Mouse (Mus musculus): ENCODE measurements at regions not wholly inside any gene's neighbourhood (a gene's known extent, or its start where the extent isn't known, plus 50 kb on each side); places are given as distances from the start of the nearest gene placed in this dataset.
"Not testable (repeated sequence)": the region's sequence is repeated elsewhere in the genome, so short reads cannot be mapped to it uniquely, and the experiment has no call there.

- 60% methylated on average over 2 of the region's 2 CpGs for WGBS
- no peak overlapping the region for H3K27ac ChIP-seq (replicated peaks; ENCODE audit: insufficient read depth, low read depth, low read length)
Observed at GRCm38 (mm10) chr6:68771507-68771906, 1235.9 kb upstream of the Tacstd2 start.

GRCm38 (mm10) chr6:68750451-68750850, 1214.9 kb upstream of the Tacstd2 start:
- no peaks in the 10 kb centered on the region for H3K27me3 ChIP-seq (ENCODE audit: control insufficient read depth, insufficient read depth, low read length)
- H3K9ac ChIP-seq (ENCODE audit: low read depth, low read length): no peak overlapping the region
- no peaks in the 10 kb centered on the region for H3K79me2 ChIP-seq (ENCODE audit: control insufficient read depth, insufficient read depth, low read length)
- no peaks in the 10 kb centered on the region for H3K36me3 ChIP-seq (ENCODE audit: control insufficient read depth, insufficient read depth, low read length)
- no peak overlapping the region for H3K4me3 ChIP-seq (ENCODE audit: insufficient read depth, low read depth, low read length)
- DNase-seq (ENCODE audit: extremely low read depth, low read depth, low spot score): no peak
- no peak overlapping the region for H3K27ac ChIP-seq (replicated peaks; ENCODE audit: insufficient read depth, low read depth, low read length)
- no peaks in the 10 kb centered on the region for H3K4me1 ChIP-seq (ENCODE audit: control insufficient read depth, insufficient read depth, low read length)
- WGBS: 92% methylated on average over 1 of the region's 1 CpGs
- TF ChIP-seq CTCF (IDR thresholded peaks at IDR 0.05; ENCODE audit: low read depth, low read length) (no peak), POLR2A (IDR thresholded peaks at IDR 0.05; ENCODE audit: extremely low read depth, insufficient read depth, low read length) (no peak)

More at GRCm38 (mm10) chr6:68771507-68771906, 1235.9 kb upstream of the Tacstd2 start:
- Histone ChIP-seq H3K4me1 (ENCODE audit: control insufficient read depth, insufficient read depth, low read length) (no peaks in the 10 kb centered on the region), H3K36me3 (ENCODE audit: control insufficient read depth, insufficient read depth, low read length) (no peaks in the 10 kb centered on the region), H3K27me3 (ENCODE audit: control insufficient read depth, insufficient read depth, low read length) (no peaks in the 10 kb centered on the region), H3K4me3 (ENCODE audit: insufficient read depth, low read depth, low read length) (no peak overlapping the region), H3K79me2 (ENCODE audit: control insufficient read depth, insufficient read depth, low read length) (no peaks in the 10 kb centered on the region), H3K9ac (ENCODE audit: low read depth, low read length) (no peak overlapping the region)
- TF ChIP-seq CTCF (IDR thresholded peaks at IDR 0.05; ENCODE audit: low read depth, low read length): no peak
- no peak for TF ChIP-seq POLR2A (IDR thresholded peaks at IDR 0.05; ENCODE audit: extremely low read depth, insufficient read depth, low read length)
- DNase-seq (ENCODE audit: extremely low read depth, low read depth, low spot score): no peak

- no peak overlapping the region for H3K27ac ChIP-seq (replicated peaks; ENCODE audit: insufficient read depth, low read depth, low read length)
- no peak overlapping the region for H3K4me3 ChIP-seq (ENCODE audit: insufficient read depth, low read depth, low read length)
- no peak overlapping the region for H3K9ac ChIP-seq (ENCODE audit: low read depth, low read length)
- H3K36me3 ChIP-seq (ENCODE audit: control insufficient read depth, insufficient read depth, low read length): no peaks in the 10 kb centered on the region
- WGBS: 67% methylated on average over 3 of the region's 3 CpGs
- H3K27me3 ChIP-seq (ENCODE audit: control insufficient read depth, insufficient read depth, low read length): no peaks in the 10 kb centered on the region
- no peaks in the 10 kb centered on the region for H3K79me2 ChIP-seq (ENCODE audit: control insufficient read depth, insufficient read depth, low read length)
- no peaks in the 10 kb centered on the region for H3K4me1 ChIP-seq (ENCODE audit: control insufficient read depth, insufficient read depth, low read length)
- TF ChIP-seq CTCF (IDR thresholded peaks at IDR 0.05; ENCODE audit: low read depth, low read length) (no peak), POLR2A (IDR thresholded peaks at IDR 0.05; ENCODE audit: extremely low read depth, insufficient read depth, low read length) (no peak)
- no peak for DNase-seq (ENCODE audit: extremely low read depth, low read depth, low spot score)
Observed at GRCm38 (mm10) chr6:68749699-68750098, 1214.1 kb upstream of the Tacstd2 start.

- Histone ChIP-seq H3K27ac (replicated peaks; ENCODE audit: insufficient read depth, low read depth, low read length) (no peak overlapping the region), H3K79me2 (ENCODE audit: control insufficient read depth, insufficient read depth, low read length) (no peaks in the 10 kb centered on the region), H3K27me3 (ENCODE audit: control insufficient read depth, insufficient read depth, low read length) (no peaks in the 10 kb centered on the region), H3K4me1 (ENCODE audit: control insufficient read depth, insufficient read depth, low read length) (no peaks in the 10 kb centered on the region), H3K36me3 (ENCODE audit: control insufficient read depth, insufficient read depth, low read length) (no peaks in the 10 kb centered on the region), H3K4me3 (ENCODE audit: insufficient read depth, low read depth, low read length) (no peak overlapping the region), H3K9ac (ENCODE audit: low read depth, low read length) (no peak overlapping the region)
- TF ChIP-seq POLR2A (IDR thresholded peaks at IDR 0.05; ENCODE audit: extremely low read depth, insufficient read depth, low read length): no peak
- TF ChIP-seq CTCF (IDR thresholded peaks at IDR 0.05; ENCODE audit: low read depth, low read length): no peak
- no peak for DNase-seq (ENCODE audit: extremely low read depth, low read depth, low spot score)
Observed at GRCm38 (mm10) chr6:68738573-68738972, 1203.0 kb upstream of the Tacstd2 start.

- H3K4me1 ChIP-seq (ENCODE audit: control insufficient read depth, insufficient read depth, low read length): no peaks in the 10 kb centered on the region
- no peak for DNase-seq (ENCODE audit: extremely low read depth, low read depth, low spot score)
- no peaks in the 10 kb centered on the region for H3K79me2 ChIP-seq (ENCODE audit: control insufficient read depth, insufficient read depth, low read length)
- H3K27ac ChIP-seq (replicated peaks; ENCODE audit: insufficient read depth, low read depth, low read length): no peak overlapping the region
- no peaks in the 10 kb centered on the region for H3K27me3 ChIP-seq (ENCODE audit: control insufficient read depth, insufficient read depth, low read length)
- WGBS: 84% methylated on average over 3 of the region's 3 CpGs
- no peak overlapping the region for H3K4me3 ChIP-seq (ENCODE audit: insufficient read depth, low read depth, low read length)
- H3K9ac ChIP-seq (ENCODE audit: low read depth, low read length): no peak overlapping the region
- no peaks in the 10 kb centered on the region for H3K36me3 ChIP-seq (ENCODE audit: control insufficient read depth, insufficient read depth, low read length)
- TF ChIP-seq CTCF (IDR thresholded peaks at IDR 0.05; ENCODE audit: low read depth, low read length) (no peak), POLR2A (IDR thresholded peaks at IDR 0.05; ENCODE audit: extremely low read depth, insufficient read depth, low read length) (no peak)
Observed at GRCm38 (mm10) chr6:68736647-68737046, 1201.1 kb upstream of the Tacstd2 start.

GRCm38 (mm10) chr6:68736068-68736467, 1200.5 kb upstream of the Tacstd2 start:
- no peak overlapping the region for H3K9ac ChIP-seq (ENCODE audit: low read depth, low read length)
- H3K79me2 ChIP-seq (ENCODE audit: control insufficient read depth, insufficient read depth, low read length): no peaks in the 10 kb centered on the region
- no peaks in the 10 kb centered on the region for H3K27me3 ChIP-seq (ENCODE audit: control insufficient read depth, insufficient read depth, low read length)
- TF ChIP-seq CTCF (IDR thresholded peaks at IDR 0.05; ENCODE audit: low read depth, low read length) (no peak), POLR2A (IDR thresholded peaks at IDR 0.05; ENCODE audit: extremely low read depth, insufficient read depth, low read length) (no peak)
- no peak overlapping the region for H3K4me3 ChIP-seq (ENCODE audit: insufficient read depth, low read depth, low read length)
- no peaks in the 10 kb centered on the region for H3K36me3 ChIP-seq (ENCODE audit: control insufficient read depth, insufficient read depth, low read length)
- H3K27ac ChIP-seq (replicated peaks; ENCODE audit: insufficient read depth, low read depth, low read length): no peak overlapping the region
- no peaks in the 10 kb centered on the region for H3K4me1 ChIP-seq (ENCODE audit: control insufficient read depth, insufficient read depth, low read length)
- no peak for DNase-seq (ENCODE audit: extremely low read depth, low read depth, low spot score)

GRCm38 (mm10) chr6:68711084-68711483, 1175.5 kb upstream of the Tacstd2 start:
- WGBS: 71% methylated on average over 1 of the region's 1 CpGs
- H3K79me2 ChIP-seq (ENCODE audit: control insufficient read depth, insufficient read depth, low read length); H3K27ac ChIP-seq (replicated peaks; ENCODE audit: insufficient read depth, low read depth, low read length); H3K27me3 ChIP-seq (ENCODE audit: control insufficient read depth, insufficient read depth, low read length); DNase-seq (ENCODE audit: extremely low read depth, low read depth, low spot score); H3K36me3 ChIP-seq (ENCODE audit: control insufficient read depth, insufficient read depth, low read length); H3K4me1 ChIP-seq (ENCODE audit: control insufficient read depth, insufficient read depth, low read length); H3K9ac ChIP-seq (ENCODE audit: low read depth, low read length); H3K4me3 ChIP-seq (ENCODE audit: insufficient read depth, low read depth, low read length): not testable (repeated sequence)

GRCm38 (mm10) chr6:68704291-68704800, 1168.8 kb upstream of the Tacstd2 start:
- not testable (repeated sequence) for H3K36me3 ChIP-seq (ENCODE audit: control insufficient read depth, insufficient read depth, low read length); H3K27ac ChIP-seq (replicated peaks; ENCODE audit: insufficient read depth, low read depth, low read length); H3K9ac ChIP-seq (ENCODE audit: low read depth, low read length); H3K4me3 ChIP-seq (ENCODE audit: insufficient read depth, low read depth, low read length); DNase-seq (ENCODE audit: extremely low read depth, low read depth, low spot score); H3K27me3 ChIP-seq (ENCODE audit: control insufficient read depth, insufficient read depth, low read length); H3K79me2 ChIP-seq (ENCODE audit: control insufficient read depth, insufficient read depth, low read length); H3K4me1 ChIP-seq (ENCODE audit: control insufficient read depth, insufficient read depth, low read length)

GRCm38 (mm10) chr6:68680792-68681110, 1145.2 kb upstream of the Tacstd2 start:
- DNase-seq (ENCODE audit: extremely low read depth, low read depth, low spot score); H3K4me1 ChIP-seq (ENCODE audit: control insufficient read depth, insufficient read depth, low read length); H3K4me3 ChIP-seq (ENCODE audit: insufficient read depth, low read depth, low read length); H3K79me2 ChIP-seq (ENCODE audit: control insufficient read depth, insufficient read depth, low read length); H3K9ac ChIP-seq (ENCODE audit: low read depth, low read length); H3K27me3 ChIP-seq (ENCODE audit: control insufficient read depth, insufficient read depth, low read length); H3K36me3 ChIP-seq (ENCODE audit: control insufficient read depth, insufficient read depth, low read length); H3K27ac ChIP-seq (replicated peaks; ENCODE audit: insufficient read depth, low read depth, low read length): not testable (repeated sequence)

Measured in liver, adult 2 months (tissue).